Mouse (Mus musculus): ENCODE measurements around the gene Efna2.
A peak's percentile ranks its signal among the peaks of the same experiment; 100 is the strongest.

Efna2 gene

DNA sequence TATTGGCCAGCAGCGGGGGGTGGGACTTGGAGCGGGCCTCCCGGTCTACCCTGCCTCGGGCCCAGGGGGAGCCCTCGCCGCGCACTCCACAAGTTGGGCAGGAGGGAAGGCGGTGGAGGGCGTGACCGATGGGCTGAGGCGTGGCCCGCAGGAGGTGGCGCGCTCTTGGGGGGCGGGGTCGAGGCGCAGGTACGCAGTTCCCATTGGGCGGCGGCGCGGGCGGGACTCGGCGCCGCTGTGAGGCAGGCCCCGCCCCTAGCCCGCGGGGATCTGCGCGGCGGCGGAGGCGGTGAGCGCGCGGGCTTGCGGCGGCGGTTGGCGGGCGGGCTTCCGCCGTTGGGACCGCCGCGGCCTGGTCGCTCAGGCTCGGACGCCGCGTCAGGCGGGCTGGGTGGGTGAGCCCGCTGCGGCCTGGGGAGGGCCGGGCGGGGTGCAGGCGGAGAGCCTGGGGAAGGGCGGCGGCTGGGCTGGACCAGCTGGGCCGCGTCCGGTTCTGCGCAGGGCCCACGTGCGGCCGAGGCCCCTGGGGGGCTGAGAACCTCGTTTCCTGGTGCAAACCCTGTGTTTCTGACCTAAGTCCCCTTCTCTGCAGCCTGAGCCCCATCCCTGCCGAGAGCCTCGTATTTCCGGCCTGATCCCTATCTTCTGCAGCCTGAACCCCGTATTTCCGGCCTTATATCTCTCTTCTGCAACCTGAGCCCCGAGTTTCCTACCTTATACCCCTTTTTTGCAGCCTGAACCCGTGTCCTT, 47.3 kb downstream of the Efna2 start, which contains the start of gene Mum1:
Gene Mum1, plus strand, starts transcription at position 19 of the 750 bp plus-strand sequence.
- DNase-seq (ENCODE audit: extremely low spot score, low read depth, low spot score), result peak; percentile 89

DNA sequence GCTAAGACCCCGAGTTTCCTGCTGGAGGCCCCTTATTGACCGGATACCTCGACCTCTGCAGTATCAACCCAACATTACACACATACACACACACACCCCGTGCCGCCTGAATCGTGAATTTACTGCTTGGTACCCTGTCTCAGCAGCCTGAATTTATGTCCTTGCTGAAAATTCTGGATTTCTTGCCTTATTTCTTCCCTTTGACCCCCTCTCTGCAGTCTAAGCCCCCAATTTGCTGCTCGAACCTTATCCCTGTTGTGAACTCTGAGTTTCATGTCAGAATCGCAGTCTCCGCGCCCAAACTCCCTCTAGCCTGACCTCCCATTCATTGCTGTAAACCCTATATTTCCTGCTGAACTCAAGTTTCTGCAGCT, 47.9 kb downstream of the Efna2 start:
- DNase-seq (ENCODE audit: extremely low spot score, low read depth, low spot score), result no peak

- no peak for DNase-seq (ENCODE audit: extremely low spot score, low read depth, low spot score)
Measured at GRCm38 (mm10) chr10:80227877-80228775, 48.8 kb downstream of the Efna2 start.

DNA sequence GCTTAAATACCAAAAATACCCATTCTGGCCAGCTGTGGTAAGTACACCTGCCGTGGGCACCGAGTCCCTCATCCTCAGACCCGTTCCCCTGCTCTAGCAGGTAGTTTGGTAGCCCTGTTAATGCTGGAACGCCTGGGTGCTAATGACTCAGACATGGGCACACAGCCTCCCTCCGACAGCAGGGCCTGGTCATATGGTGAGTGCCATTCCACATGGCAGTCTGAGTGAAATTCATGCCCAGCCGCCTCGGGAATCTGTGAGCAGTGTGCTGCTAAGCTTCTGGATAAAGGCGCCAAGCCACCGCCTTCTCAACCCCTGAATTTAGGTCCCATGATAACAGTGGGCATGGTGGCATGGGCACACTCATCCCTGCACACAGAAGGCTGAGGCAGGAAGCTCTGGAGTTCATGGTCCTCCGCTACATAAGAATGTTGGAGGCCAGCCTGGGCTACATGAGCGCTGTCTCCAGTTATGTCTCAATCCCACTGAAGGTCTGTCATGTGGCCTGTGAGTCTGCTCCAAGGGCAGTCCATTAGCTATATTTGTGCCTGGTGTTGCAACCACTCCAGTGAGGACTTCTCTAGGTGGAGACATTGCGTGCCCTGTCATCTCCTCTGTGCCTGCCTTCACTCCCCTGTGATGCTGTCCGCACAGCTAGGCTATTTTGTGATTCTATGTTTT, 57.0 kb downstream of the Efna2 start:
- DNase-seq (ENCODE audit: extremely low spot score, low read depth, low spot score), result no peak

DNA sequence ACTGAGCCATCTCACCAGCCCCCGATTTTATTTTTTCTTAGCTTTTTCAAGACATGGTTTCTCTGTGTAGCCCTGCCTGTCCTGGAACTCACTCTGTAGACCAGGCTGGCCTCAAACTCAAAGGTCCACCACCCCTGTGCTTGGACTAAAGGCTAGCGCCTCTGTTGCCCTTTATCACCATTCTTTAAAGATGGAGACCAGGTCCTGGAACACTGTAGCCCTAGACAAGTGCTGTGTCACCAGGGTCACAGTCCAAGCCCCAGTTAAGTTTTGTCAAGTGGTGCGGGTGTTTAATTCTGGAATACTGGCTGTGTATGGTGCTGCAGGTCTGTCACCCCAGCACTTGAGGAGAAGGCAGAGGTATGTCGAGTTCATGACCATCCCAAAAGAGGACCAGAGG, 57.7 kb downstream of the Efna2 start:
- DNase-seq (ENCODE audit: extremely low spot score, low read depth, low spot score), result no peak

DNA sequence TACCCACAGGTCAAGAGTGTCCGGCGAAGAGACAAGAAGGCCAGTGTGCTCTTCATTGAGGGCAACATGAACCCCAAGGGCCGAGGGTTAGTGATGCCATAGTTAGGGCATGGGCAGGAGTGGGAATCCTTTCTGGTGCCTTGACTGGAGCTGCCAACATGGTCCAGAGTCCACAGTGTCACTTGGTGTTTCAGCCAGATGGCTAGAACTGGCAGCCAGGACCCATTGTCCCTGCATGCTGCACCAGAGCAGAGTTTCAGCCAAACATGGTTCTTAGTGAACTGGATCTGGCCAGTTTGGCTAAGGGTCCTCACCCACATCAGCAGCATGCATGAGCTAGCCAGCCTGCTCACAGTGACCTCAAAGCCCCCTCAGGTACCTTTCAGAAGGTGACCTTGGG, 59.0 kb downstream of the Efna2 start:
- no peak for DNase-seq (ENCODE audit: extremely low spot score, low read depth, low spot score)
